Mouse (Mus musculus): ENCODE measurements around the gene Bcl7a.

GRCm38 (mm10) chr5:123296224-123296806 is 47.3 kb upstream of the Bcl7a start:
- TF ChIP-seq TCF12 (IDR thresholded peaks at IDR 0.05; ENCODE audit: insufficient read depth, poor library complexity, severe bottlenecking): no peak
- TF ChIP-seq MYOG (IDR thresholded peaks at IDR 0.05; ENCODE audit: control insufficient read depth in 1 of 3, insufficient read depth in 1 of 3, insufficient read length in 2 of 3, low read depth in 2 of 3): peak in 2 of 3 experiments; percentile 27 to 38
- no peak for TF ChIP-seq POLR2A (IDR thresholded peaks at IDR 0.05; ENCODE audit: insufficient read length, low read depth)
- TF ChIP-seq E2F4 (IDR thresholded peaks at IDR 0.05; ENCODE audit: insufficient read depth): no peak
- no peak for TF ChIP-seq MAX (IDR thresholded peaks at IDR 0.05; ENCODE audit: low read depth)
- no peak for TF ChIP-seq TCF3 (IDR thresholded peaks at IDR 0.05; ENCODE audit: insufficient read length, low read depth)

All from myocyte (in vitro differentiated cells).